Mouse (Mus musculus): ENCODE results near the gene Ttc9. TPM values are rescaled to one million over a fixed set of nuclear protein-coding genes. Genes with fewer than 3 reads are reported as not detected.

Gene Ttc9
- polyA plus RNA-seq, 1 experiment: 0.93 TPM

DNA sequence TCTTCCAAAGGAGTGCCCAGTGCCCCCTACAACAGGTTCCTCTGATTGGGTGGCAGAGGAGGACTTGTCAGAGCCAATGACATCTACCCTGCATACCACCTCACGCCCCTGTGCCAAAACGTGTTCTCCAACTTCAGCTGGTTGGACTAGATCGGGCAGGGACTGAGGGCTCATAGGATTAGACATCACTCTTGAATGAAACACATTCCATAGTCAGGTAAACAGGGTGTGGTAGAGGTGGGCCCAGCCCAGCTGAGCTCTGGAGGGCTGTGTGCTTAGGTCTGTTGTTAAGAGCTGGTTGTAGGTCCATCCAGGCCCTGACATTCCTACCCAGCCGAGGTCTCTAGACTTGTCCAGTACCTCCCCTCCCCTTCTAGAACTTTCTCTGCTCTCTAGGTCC, 81.6 kb downstream of the Ttc9 start:
- DNase-seq (ENCODE audit: low read depth, low spot score): no peak
- WGBS: 41% methylated on average over 4 of the region's 4 CpGs

Other genes starting within 250 kb of the Ttc9 start
- 0.38 and 0.80 TPM in 2 replicates for gene Adam4, start 209.3 kb upstream of the Ttc9 start, polyA plus RNA-seq (2012; rRNA removed)
- 82.6 and 89.8 TPM in 2 replicates for gene Cox16, start 146.1 kb upstream of the Ttc9 start, polyA plus RNA-seq (2012; rRNA removed)
- gene Gm20498, start 98.3 kb upstream of the Ttc9 start, polyA plus RNA-seq (2012; rRNA removed): 13.8 and 18.3 TPM in 2 replicates
- gene Synj2bp, start 98.3 kb upstream of the Ttc9 start, polyA plus RNA-seq (2012; rRNA removed): 44.3 and 80.8 TPM in 2 replicates
- gene Adam21, start 62.8 kb upstream of the Ttc9 start, polyA plus RNA-seq (2012; rRNA removed): not detected in 2 replicates
- gene Med6, start 36.2 kb upstream of the Ttc9 start, polyA plus RNA-seq (2012; rRNA removed): 10.7 and 11.2 TPM in 2 replicates
- 3.0 and 4.3 TPM in 2 replicates for gene Map3k9, start 149.9 kb downstream of the Ttc9 start, polyA plus RNA-seq (2012; rRNA removed)
- 25.3 and 32.2 TPM in 2 replicates for gene Pcnx, start 228.8 kb downstream of the Ttc9 start, polyA plus RNA-seq (2012; rRNA removed)